Mouse (Mus musculus) layer of hippocampus, adult 18-20 months (tissue): Measurements from ENCODE around the gene Elmo1. TPM values are rescaled to one million over a fixed set of nuclear protein-coding genes. Genes with fewer than 3 reads are reported as not detected.
A peak's percentile ranks its signal among the peaks of the same experiment; 100 is the strongest.

Experiments used
- DNase-seq, 2 experiments: peaks; one replicate each; pipeline ENCODE4 v3.0.0; 2022; ENCODE audit warnings: low spot score in 2 of 2
- long read RNA-seq: library from polyadenylated mRNA; stranded (forward); transcript quantifications from one replicate; pipeline ENCODE4 v2.0.0, GENCODE M21; 2021
- total RNA-seq, 2 experiments: library from RNA; stranded (reverse); gene quantifications; 2 replicates each; pipeline ENCODE4 v1.2.3; 2021

Gene Elmo1
- total RNA-seq, result 10 to 100 TPM; 28.9 to 29.8 TPM
- long read RNA-seq, full-length matches to known transcripts, result 11 of 61 reads
- long read RNA-seq, partial matches to known transcripts, result 2 of 61 reads
- long read RNA-seq, other reads (novel, unspliced or antisense), result 48 of 61 reads

GRCm38 (mm10) chr13:20090133-20090710 is at the start of gene Elmo1:
TSS of gene Elmo1 (plus strand) at chr13:20090596.
- DNase-seq, result peak; percentile 26 to 62

- DNase-seq, result peak in 1 of 2 experiments; percentile 15
Observed at GRCm38 (mm10) chr13:20041169-20041830, 49.1 kb upstream of the Elmo1 start.

DNA sequence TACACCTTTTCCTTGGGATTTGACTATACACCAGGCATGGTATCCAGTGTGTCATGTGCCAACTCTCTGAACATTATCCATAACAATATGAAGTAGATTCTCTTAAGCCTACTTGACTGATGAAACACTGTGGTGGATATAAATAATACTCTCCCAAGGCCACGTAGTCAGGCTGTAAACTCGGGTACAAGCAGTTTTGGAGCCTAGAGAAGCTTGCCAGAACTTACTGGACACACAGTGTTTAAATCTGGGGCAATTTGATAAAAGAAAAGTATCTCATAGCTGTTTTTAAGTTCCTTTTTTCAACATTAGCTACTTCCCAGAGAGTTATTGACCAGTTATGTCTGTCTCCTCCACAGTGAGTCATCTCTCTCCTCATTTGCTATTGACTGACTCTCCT is 47.5 kb upstream of the Elmo1 start:
- DNase-seq, result no peak

DNA sequence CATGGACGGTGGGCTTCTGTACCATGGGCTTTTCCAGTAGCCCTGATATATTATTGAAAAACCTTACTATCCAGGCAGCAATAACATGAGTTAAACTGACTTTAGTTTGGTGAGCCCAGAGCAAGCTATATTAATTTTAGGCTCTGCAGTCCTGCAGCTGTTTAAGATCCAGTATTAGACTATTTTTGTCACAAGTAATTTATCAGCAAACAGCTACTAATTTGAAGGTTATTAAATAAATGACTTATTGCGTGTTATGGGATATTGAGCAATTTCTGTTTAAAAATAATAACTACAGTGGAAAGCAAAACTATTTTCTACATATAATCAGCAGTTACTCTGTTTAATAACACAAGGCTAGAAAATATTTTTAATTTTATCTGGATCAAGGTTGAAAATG is 45.0 kb upstream of the Elmo1 start:
- no peak for DNase-seq

GRCm38 (mm10) chr13:20045836-20046235 is 44.6 kb upstream of the Elmo1 start:
- DNase-seq, result no peak

GRCm38 (mm10) chr13:20046406-20046805 is 44.0 kb upstream of the Elmo1 start:
- no peak for DNase-seq

DNA sequence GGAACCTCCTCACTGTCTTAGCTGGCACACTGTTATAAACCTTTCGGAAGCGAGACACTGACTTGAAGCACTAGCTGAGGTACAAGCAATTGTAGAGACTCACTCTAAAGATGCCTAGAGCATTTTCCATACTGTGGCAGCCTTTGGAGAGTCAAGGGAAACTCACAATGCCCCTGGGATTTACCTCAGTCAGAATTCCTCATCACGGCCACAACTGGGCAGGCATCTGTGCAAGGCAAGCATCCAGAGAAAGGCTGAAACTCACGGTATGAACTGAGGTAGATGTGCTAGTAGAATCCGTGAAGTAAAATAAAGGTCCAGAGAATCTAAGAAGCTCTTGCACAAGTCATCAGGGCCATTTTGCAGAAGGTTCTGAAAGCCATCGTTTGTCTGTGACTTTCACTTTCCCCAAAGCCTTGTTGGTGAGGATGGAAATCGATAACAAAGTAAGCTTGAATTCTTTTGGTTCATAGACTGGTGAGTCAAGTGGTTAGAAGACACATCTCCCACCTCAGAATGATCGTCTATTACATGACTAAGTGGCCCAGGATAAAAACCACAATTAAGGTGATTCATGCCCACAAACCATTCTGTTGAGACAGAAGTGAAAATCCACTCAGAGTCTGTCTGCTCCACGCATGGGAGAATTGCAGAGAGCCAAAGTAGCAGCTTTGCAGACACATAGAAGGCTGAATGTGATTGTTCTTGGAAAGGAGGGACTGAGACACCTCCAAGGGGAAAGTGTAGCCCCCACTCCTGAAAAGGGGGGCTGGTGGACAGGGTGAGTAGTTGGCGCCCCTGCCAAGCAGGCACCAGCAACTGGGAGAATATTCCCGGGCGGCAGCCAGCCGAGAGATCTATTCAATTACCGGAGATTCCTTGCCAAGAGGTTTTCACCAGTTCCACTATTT is 42.2 kb upstream of the Elmo1 start:
- DNase-seq, result no peak

DNA sequence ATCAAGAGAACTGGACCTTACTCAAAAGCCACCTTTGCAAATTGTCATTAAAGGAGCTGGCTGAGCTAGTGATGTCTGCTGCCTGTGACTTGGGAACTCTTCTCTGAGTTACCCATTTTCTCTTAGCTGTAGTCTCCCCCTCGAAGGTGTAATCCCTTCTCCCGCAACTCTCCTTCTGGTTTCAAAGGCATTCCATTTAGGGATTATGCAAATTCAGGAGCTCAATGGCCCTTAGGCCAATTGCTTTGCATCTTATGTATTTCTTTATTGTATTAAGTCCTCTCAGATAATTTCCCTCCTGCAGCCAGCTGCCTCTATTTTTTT is 41.6 kb upstream of the Elmo1 start:
- no peak for DNase-seq

- no peak for DNase-seq
Observed at GRCm38 (mm10) chr13:20049654-20050053, 40.7 kb upstream of the Elmo1 start.

GRCm38 (mm10) chr13:20050149-20050548 is 40.2 kb upstream of the Elmo1 start:
- DNase-seq, result no peak

- no peak for DNase-seq
Observed at GRCm38 (mm10) chr13:20057926-20058325, 32.5 kb upstream of the Elmo1 start.

- DNase-seq, result no peak
Observed at GRCm38 (mm10) chr13:20061031-20061430, 29.4 kb upstream of the Elmo1 start.

DNA sequence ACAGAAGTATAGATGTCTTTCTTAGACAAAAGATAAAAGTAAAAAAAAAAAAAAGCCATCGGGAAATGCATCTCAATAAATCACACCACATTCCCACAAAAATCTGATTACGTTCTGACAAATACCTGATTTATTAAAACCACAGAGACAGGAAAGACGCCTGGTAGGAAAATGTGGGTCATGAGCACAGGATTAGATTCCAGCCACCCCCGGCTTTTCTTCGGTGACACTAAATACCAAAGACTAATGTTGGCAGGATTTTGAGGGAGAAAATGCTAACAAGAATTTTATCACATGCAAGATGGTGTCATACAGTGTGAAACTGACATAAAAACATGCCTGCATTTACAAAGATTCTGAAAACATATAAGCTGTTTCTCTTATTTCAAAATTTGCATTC is 27.1 kb upstream of the Elmo1 start:
- DNase-seq, result no peak

GRCm38 (mm10) chr13:20072043-20072442 is 18.4 kb upstream of the Elmo1 start:
- DNase-seq, result no peak

- no peak for DNase-seq
Observed at GRCm38 (mm10) chr13:20072994-20073393, 17.4 kb upstream of the Elmo1 start.

DNA sequence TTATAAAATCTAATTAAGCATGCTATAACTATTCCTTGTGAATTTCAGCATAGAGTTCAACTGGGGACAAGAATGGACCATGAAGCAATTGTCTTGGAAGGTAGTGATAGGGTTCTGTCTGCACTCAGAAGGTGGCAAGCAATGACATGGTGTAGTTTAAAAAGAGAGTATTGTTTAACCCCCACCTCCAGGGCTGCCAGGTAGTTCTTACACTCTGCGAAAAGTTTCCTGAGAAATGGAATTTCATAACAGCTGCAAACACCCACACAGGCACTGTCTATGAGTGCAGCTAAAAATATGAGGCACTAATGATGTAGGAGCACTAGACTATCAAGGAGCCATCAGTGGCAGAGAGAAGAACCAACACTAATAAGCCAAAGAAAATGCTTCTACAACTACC is 13.9 kb upstream of the Elmo1 start:
- DNase-seq, result no peak

DNA sequence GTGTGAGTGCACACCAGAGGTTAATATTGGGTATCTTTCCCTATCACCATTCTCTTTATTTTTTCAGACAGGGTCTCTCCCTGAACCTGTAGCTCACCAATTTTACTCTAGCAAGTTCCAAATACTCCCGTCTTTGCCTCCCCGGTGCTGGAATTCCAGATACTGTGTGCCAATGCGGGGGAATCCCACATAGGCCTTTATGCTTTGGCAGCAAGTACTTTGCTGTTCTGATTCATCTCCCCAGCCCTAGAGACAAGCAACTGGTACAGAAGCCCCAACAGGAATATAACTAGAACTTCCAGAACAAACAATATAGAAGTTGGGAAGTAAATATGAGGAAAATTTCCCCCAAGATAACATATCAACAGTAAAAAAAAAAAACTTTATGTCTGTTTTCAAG is 13.2 kb upstream of the Elmo1 start:
- no peak for DNase-seq

GRCm38 (mm10) chr13:20090711-20091603 is 561 bp downstream of the Elmo1 start:
- DNase-seq, result peak in 1 of 2 experiments; percentile 27

GRCm38 (mm10) chr13:20091604-20091926 is 1.2 kb downstream of the Elmo1 start:
- DNase-seq, result no peak

DNA sequence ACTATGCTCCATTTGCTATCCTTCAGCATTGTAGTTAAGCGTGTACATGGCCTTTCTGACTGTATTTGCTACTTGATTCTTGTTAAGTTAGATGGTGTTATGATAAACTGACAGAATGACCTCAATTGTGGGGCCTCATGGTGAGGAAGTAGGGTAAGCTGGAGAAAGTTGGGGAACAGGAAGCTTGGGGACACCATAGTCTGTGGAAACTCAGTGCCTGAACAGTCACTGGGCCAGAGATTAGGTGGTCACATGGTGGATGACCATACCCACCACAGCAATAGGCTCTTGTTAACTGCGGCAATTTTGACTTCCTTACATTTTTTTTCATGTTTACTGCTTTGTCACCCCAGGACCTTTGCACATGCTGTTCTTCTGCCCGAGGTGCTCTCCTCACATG is 1.9 kb downstream of the Elmo1 start:
- DNase-seq, result no peak
